In genomic region chr1:155191671-155192070, GRCm38 (mm10) we compare ENCODE assay signal across 15 mouse cellular contexts. TPM values are rescaled to one million over a fixed set of nuclear protein-coding genes. Genes with fewer than 3 reads are reported as not detected.
DNase-seq lines count a peak whose midpoint lies in the region; ATAC-seq and TF ChIP-seq lines count a peak whose summit lies in the region.
"Had no signal": no experiment of that assay in that cellular context is flagged by ENCODE, and none has a peak within 500 bp of the region (broad histone marks: within the 10 kb centered on the region; RNA-seq: fewer than 3 reads in every experiment).

No protein-coding gene starts in this region.

- H3K36me3 ChIP-seq in forebrain, embryonic 16.5 days (ENCODE audit: control insufficient read depth, insufficient read depth): 0 out of 2 replicates have a peak, but pooled peaks cover 8% of the 10 kb centered on the region
- H3K36me3 ChIP-seq in forebrain, embryonic 12.5 days (replicated peaks): peaks cover 73% of the 10 kb centered on the region
- H3K36me3 ChIP-seq in lung, embryonic 14.5 days (ENCODE audit: insufficient read depth): peaks cover 75% of the 10 kb centered on the region
- H3K36me3 ChIP-seq in lung, postnatal 0 days (ENCODE audit: insufficient read depth, low read length): peaks cover 21% of the 10 kb centered on the region
- H3K36me3 ChIP-seq in intestine, embryonic 16.5 days (ENCODE audit: control insufficient read depth, insufficient read depth, low read length): no peaks in the 10 kb centered on the region; the same call in 1 of the 2 replicates

- no peak overlapping the region for H3K4me3 ChIP-seq in forebrain, embryonic 16.5 days (replicated peaks; ENCODE audit: low read length)
- no peak overlapping the region for H3K4me3 ChIP-seq in forebrain, embryonic 12.5 days (replicated peaks)
- no peak overlapping the region for H3K4me3 ChIP-seq in lung, embryonic 14.5 days (ENCODE audit: low read depth, low read length)
- no peak overlapping the region for H3K4me3 ChIP-seq in lung, postnatal 0 days (ENCODE audit: low read depth, low read length)
- no peak overlapping the region for H3K4me3 ChIP-seq in intestine, embryonic 16.5 days (ENCODE audit: low read length)
- H3K4me3 ChIP-seq: erythroblast, embryonic 14.5 days; limb, embryonic 15.5 days had no signal

- H3K4me2 ChIP-seq in forebrain, embryonic 16.5 days (ENCODE audit: low read length): no peak overlapping the region
- no peak overlapping the region for H3K4me2 ChIP-seq in forebrain, embryonic 12.5 days
- no peak overlapping the region for H3K4me2 ChIP-seq in lung, embryonic 14.5 days
- H3K4me2 ChIP-seq in lung, postnatal 0 days (replicated peaks; ENCODE audit: low read depth, low read length): no peak overlapping the region
- no peak overlapping the region for H3K4me2 ChIP-seq in intestine, embryonic 16.5 days (ENCODE audit: low read depth, low read length)
- H3K4me2 ChIP-seq: limb, embryonic 15.5 days had no signal

- TF ChIP-seq CTCF in lung, embryonic 14.5 days (IDR thresholded peaks at IDR 0.05; ENCODE audit: low read depth): no peak
- TF ChIP-seq CTCF in lung, postnatal 0 days (IDR thresholded peaks at IDR 0.05): no peak

- TF ChIP-seq EP300 in lung, postnatal 0 days (IDR thresholded peaks at IDR 0.05): no peak

- no peaks in the 10 kb centered on the region for H3K27me3 ChIP-seq in forebrain, embryonic 16.5 days (replicated peaks; ENCODE audit: control insufficient read depth, insufficient read depth, low read length)
- no peaks in the 10 kb centered on the region for H3K27me3 ChIP-seq in forebrain, embryonic 12.5 days
- no peaks in the 10 kb centered on the region for H3K27me3 ChIP-seq in lung, embryonic 14.5 days (ENCODE audit: insufficient read depth, low read length)
- no peaks in the 10 kb centered on the region for H3K27me3 ChIP-seq in lung, postnatal 0 days (replicated peaks; ENCODE audit: insufficient read depth, low read length)
- no peaks in the 10 kb centered on the region for H3K27me3 ChIP-seq in intestine, embryonic 16.5 days (replicated peaks; ENCODE audit: control insufficient read depth, insufficient read depth, low read length)
- H3K27me3 ChIP-seq: limb, embryonic 15.5 days; Patski had no signal

- ATAC-seq in forebrain, embryonic 16.5 days: no peak
- no peak for ATAC-seq in forebrain, embryonic 12.5 days (ENCODE audit: low FRiP score)
- ATAC-seq in lung, embryonic 14.5 days (ENCODE audit: insufficient read depth): no peak; the same call in 1 of the 2 replicates
- no peak for ATAC-seq in lung, postnatal 0 days
- ATAC-seq in intestine, embryonic 16.5 days: no peak
- ATAC-seq: Patski had no signal

- WGBS in forebrain, embryonic 16.5 days: 15% methylated on average over 2 of the region's 2 CpGs
- 57% methylated on average over 2 of the region's 2 CpGs for WGBS in forebrain, embryonic 12.5 days
- 66% methylated on average over 2 of the region's 2 CpGs for WGBS in lung, embryonic 14.5 days
- WGBS in lung, postnatal 0 days: 37% methylated on average over 2 of the region's 2 CpGs
- WGBS in intestine, embryonic 16.5 days: 70% methylated on average over 2 of the region's 2 CpGs

- peak overlapping the region; percentile 65; the same call in 1 of the 2 replicates for H3K27ac ChIP-seq in forebrain, embryonic 16.5 days (ENCODE audit: low read length)
- no peak overlapping the region for H3K27ac ChIP-seq in forebrain, embryonic 12.5 days
- H3K27ac ChIP-seq in lung, embryonic 14.5 days (ENCODE audit: low read depth): no peak overlapping the region
- no peak overlapping the region for H3K27ac ChIP-seq in lung, postnatal 0 days (ENCODE audit: low read length)
- H3K27ac ChIP-seq in intestine, embryonic 16.5 days (ENCODE audit: low read length): no peak overlapping the region
- H3K27ac ChIP-seq: kidney, postnatal 0 days; limb, embryonic 15.5 days had no signal

- peaks cover 37% of the 10 kb centered on the region for H3K4me1 ChIP-seq in forebrain, embryonic 16.5 days (replicated peaks; ENCODE audit: control insufficient read depth, insufficient read depth, low read length)
- peaks cover 13% of the 10 kb centered on the region; the same call in 1 of the 2 replicates for H3K4me1 ChIP-seq in forebrain, embryonic 12.5 days
- no peaks in the 10 kb centered on the region; the same call in 1 of the 2 replicates for H3K4me1 ChIP-seq in lung, embryonic 14.5 days (ENCODE audit: insufficient read depth)
- no peaks in the 10 kb centered on the region for H3K4me1 ChIP-seq in lung, postnatal 0 days (ENCODE audit: insufficient read depth, low read depth, low read length)
- no peaks in the 10 kb centered on the region for H3K4me1 ChIP-seq in intestine, embryonic 16.5 days (ENCODE audit: control insufficient read depth, insufficient read depth, low read length)

- H3K9ac ChIP-seq in forebrain, embryonic 16.5 days (replicated peaks; ENCODE audit: low read depth, low read length): no peak overlapping the region
- no peak overlapping the region for H3K9ac ChIP-seq in forebrain, embryonic 12.5 days
- no peak overlapping the region for H3K9ac ChIP-seq in lung, embryonic 14.5 days
- no peak overlapping the region for H3K9ac ChIP-seq in lung, postnatal 0 days (replicated peaks; ENCODE audit: low read depth)
- H3K9ac ChIP-seq in intestine, embryonic 16.5 days (ENCODE audit: low read depth, low read length): no peak overlapping the region
- H3K9ac ChIP-seq: limb, embryonic 15.5 days had no signal

- H3K9me3 ChIP-seq in forebrain, embryonic 16.5 days (ENCODE audit: control insufficient read depth, low read length): no peaks in the 10 kb centered on the region
- no peaks in the 10 kb centered on the region for H3K9me3 ChIP-seq in forebrain, embryonic 12.5 days
- H3K9me3 ChIP-seq in lung, embryonic 14.5 days (ENCODE audit: low read depth, low read length): no peaks in the 10 kb centered on the region
- H3K9me3 ChIP-seq in lung, postnatal 0 days (ENCODE audit: low read length): no peaks in the 10 kb centered on the region
- H3K9me3 ChIP-seq in intestine, embryonic 16.5 days (ENCODE audit: control insufficient read depth, low read length): no peaks in the 10 kb centered on the region
- H3K9me3 ChIP-seq: limb, embryonic 15.5 days had no signal

- DNase-seq in lung, embryonic 14.5 days: peak; percentile 72
- no peak for DNase-seq in lung, postnatal 0 days (ENCODE audit: low spot score)
- DNase-seq in adipocyte (ENCODE audit: low spot score): peak; percentile 83
- peak; percentile 92 to 93 for DNase-seq in cerebellum, postnatal 10 days
- DNase-seq: adrenal gland, postnatal 10 days; gastrocnemius, postnatal 25 days; layer of hippocampus, postnatal 36 days; right cerebral cortex, postnatal 4 days had no signal

RNA-seq across cellular contexts. Expression of gene Stx6, which starts 33.2 kb away (rescaled TPM):
- 121 and 125 TPM in 2 replicates for polyA plus RNA-seq in forebrain, embryonic 16.5 days (2015; fragmentation: Nextera tagmentation; extraction: Ambion mirVana)
- 113 and 124 TPM in 2 replicates for polyA plus RNA-seq in forebrain, embryonic 12.5 days (2016; fragmentation: Nextera tagmentation; extraction: Ambion mirVana)
- 97.6 and 99.7 TPM in 2 replicates for polyA plus RNA-seq in lung, embryonic 14.5 days (2014; fragmentation: Nextera tagmentation; extraction: Ambion mirVana)
- 74.3 and 77.4 TPM in 2 replicates for polyA plus RNA-seq in lung, postnatal 0 days (2015; fragmentation: Nextera tagmentation; extraction: Ambion mirVana)
- 36.1 and 44.2 TPM in 2 replicates for polyA plus RNA-seq in intestine, embryonic 16.5 days (2015; fragmentation: Nextera tagmentation; extraction: Ambion mirVana)

RNA-seq across cellular contexts. Expression of gene Mr1, which starts 45.1 kb away (rescaled TPM):
- 0.92 and 1.5 TPM in 2 replicates for polyA plus RNA-seq in forebrain, embryonic 16.5 days (2015; fragmentation: Nextera tagmentation; extraction: Ambion mirVana)
- 0.85 and 1.3 TPM in 2 replicates for polyA plus RNA-seq in forebrain, embryonic 12.5 days (2016; fragmentation: Nextera tagmentation; extraction: Ambion mirVana)
- polyA plus RNA-seq in lung, embryonic 14.5 days (2014; fragmentation: Nextera tagmentation; extraction: Ambion mirVana): 13.6 and 13.7 TPM in 2 replicates
- polyA plus RNA-seq in lung, postnatal 0 days (2015; fragmentation: Nextera tagmentation; extraction: Ambion mirVana): 10.5 and 13.2 TPM in 2 replicates
- 4.6 and 5.2 TPM in 2 replicates for polyA plus RNA-seq in intestine, embryonic 16.5 days (2015; fragmentation: Nextera tagmentation; extraction: Ambion mirVana)
- polyA plus RNA-seq: erythroblast, embryonic 14.5 days had no signal

RNA-seq across cellular contexts. Expression of gene BC034090, which starts 52.6 kb away (rescaled TPM):
- 2.8 and 3.3 TPM in 2 replicates for polyA plus RNA-seq in forebrain, embryonic 16.5 days (2015; fragmentation: Nextera tagmentation; extraction: Ambion mirVana)
- polyA plus RNA-seq in forebrain, embryonic 12.5 days (2016; fragmentation: Nextera tagmentation; extraction: Ambion mirVana): 2.9 and 4.5 TPM in 2 replicates
- 3.4 and 3.9 TPM in 2 replicates for polyA plus RNA-seq in lung, embryonic 14.5 days (2014; fragmentation: Nextera tagmentation; extraction: Ambion mirVana)
- 2.4 and 2.7 TPM in 2 replicates for polyA plus RNA-seq in lung, postnatal 0 days (2015; fragmentation: Nextera tagmentation; extraction: Ambion mirVana)
- 1.5 and 2.5 TPM in 2 replicates for polyA plus RNA-seq in intestine, embryonic 16.5 days (2015; fragmentation: Nextera tagmentation; extraction: Ambion mirVana)
- polyA plus RNA-seq: erythroblast, embryonic 14.5 days had no signal
